Mouse (Mus musculus) left cerebral cortex, adult 2 months (tissue): ENCODE data around the gene Junb. TPM values are rescaled to one million over a fixed set of nuclear protein-coding genes. Genes with fewer than 3 reads are reported as not detected.

ENCODE experiments used
- DNase-seq, 2 experiments: peaks; one replicate each; pipeline ENCODE4 v3.0.0; 2021 to 2022; ENCODE audit warnings: low spot score in 2 of 2, mixed read lengths in 1 of 2; ENCODE audit errors: extremely low spot score in 1 of 2
- H3K27ac ChIP-seq: fragments of 200-600 bp; 2 replicates; pipeline ENCODE4 v1.8.1; 2022
- H3K4me3 ChIP-seq: fragments of 200-600 bp; 2 replicates; pipeline ENCODE4 v1.8.1; 2022
- CTCF ChIP-seq: fragments of 200-600 bp; IDR thresholded peaks from 2 replicates; pipeline ENCODE4 v1.8.1; 2022; ENCODE audit warnings: antibody characterized with exemption, mild to moderate bottlenecking, moderate library complexity
- intact Hi-C: fragments of 180-260 bp; cut with DNase I; formaldehyde crosslinking; loops from one replicate; pipeline ENCODE4 v1.15.1; 2025
- total RNA-seq, 2 experiments: library from RNA; stranded (reverse); gene quantifications; 2 replicates each; pipeline ENCODE4 v1.2.3; 2021

Junb gene
- total RNA-seq, 2 experiments from 2014 or later, result 99.5 to 145 TPM

- intact Hi-C loops, result no loop called here
- no peak for TF ChIP-seq CTCF
- no peak for DNase-seq
- no peak overlapping the region for H3K4me3 ChIP-seq
- no peak overlapping the region for H3K27ac ChIP-seq
Measured at GRCm38 (mm10) chr8:84987388-84987787, 8.9 kb upstream of the Junb start.

GRCm38 (mm10) chr8:84986379-84986945 is 7.9 kb upstream of the Junb start:
- peak overlapping the region; percentile 60 for H3K4me3 ChIP-seq
- intact Hi-C loops, result loop anchor here (1.0 kb wide), 1 partner anchor 8 kb away; the partner anchor contains the start of gene Junb
- no peak for DNase-seq
- peak overlapping the region; percentile 91 for H3K27ac ChIP-seq
- no peak for TF ChIP-seq CTCF

GRCm38 (mm10) chr8:84985684-84986378 is 7.3 kb upstream of the Junb start:
- peak; percentile 93 to 96 for DNase-seq
- Histone ChIP-seq H3K27ac (peak overlapping the region; percentile 91), H3K4me3 (peak overlapping the region; percentile 60)
- TF ChIP-seq CTCF, result no peak
- intact Hi-C loops, result loop anchor here (1.0 kb wide), 1 partner anchor 8 kb away; the partner anchor contains the start of gene Junb

- no peak for TF ChIP-seq CTCF
- DNase-seq, result no peak
- peak overlapping the region; percentile 91 for H3K27ac ChIP-seq
- peak overlapping the region; percentile 60 for H3K4me3 ChIP-seq
- intact Hi-C loops, result no loop called here
Measured at GRCm38 (mm10) chr8:84985049-84985683, 6.6 kb upstream of the Junb start.

GRCm38 (mm10) chr8:84984294-84985048 is 6.0 kb upstream of the Junb start:
- peak overlapping the region; percentile 60 for H3K4me3 ChIP-seq
- peak overlapping the region; percentile 91 for H3K27ac ChIP-seq
- TF ChIP-seq CTCF, result no peak
- intact Hi-C loops, result no loop called here
- no peak for DNase-seq

- no peak for DNase-seq
- Histone ChIP-seq H3K4me3 (no peak overlapping the region), H3K27ac (no peak overlapping the region)
- intact Hi-C loops, result no loop called here
- no peak for TF ChIP-seq CTCF
Measured at GRCm38 (mm10) chr8:84982499-84983011, 4.0 kb upstream of the Junb start.

- Histone ChIP-seq H3K27ac (no peak overlapping the region; the same call in 1 of the 2 replicates), H3K4me3 (no peak overlapping the region)
- intact Hi-C loops, result no loop called here
- no peak for TF ChIP-seq CTCF
- no peak for DNase-seq
Measured at GRCm38 (mm10) chr8:84981644-84982498, 3.4 kb upstream of the Junb start.

- no peak for DNase-seq
- intact Hi-C loops, result no loop called here
- no peak for TF ChIP-seq CTCF
- peak overlapping the region; percentile 99 for H3K27ac ChIP-seq
- H3K4me3 ChIP-seq, result no peak overlapping the region; the same call in 1 of the 2 replicates
Measured at GRCm38 (mm10) chr8:84980622-84981358, 2.3 kb upstream of the Junb start.

- intact Hi-C loops, result loop anchor here (5.0 kb wide), 2 partner anchors 47 to 92 kb away; partner anchors contain the start of genes Asna1, Dhps and Trir
- DNase-seq, result peak; percentile 91 to 93
- Histone ChIP-seq H3K27ac (peak overlapping the region; percentile 99), H3K4me3 (peak overlapping the region; percentile 95)
- no peak for TF ChIP-seq CTCF
Measured at GRCm38 (mm10) chr8:84979599-84980421, 1.3 kb upstream of the Junb start.
